Mouse (Mus musculus): ENCODE measurements around the gene Gnaq.

DNA sequence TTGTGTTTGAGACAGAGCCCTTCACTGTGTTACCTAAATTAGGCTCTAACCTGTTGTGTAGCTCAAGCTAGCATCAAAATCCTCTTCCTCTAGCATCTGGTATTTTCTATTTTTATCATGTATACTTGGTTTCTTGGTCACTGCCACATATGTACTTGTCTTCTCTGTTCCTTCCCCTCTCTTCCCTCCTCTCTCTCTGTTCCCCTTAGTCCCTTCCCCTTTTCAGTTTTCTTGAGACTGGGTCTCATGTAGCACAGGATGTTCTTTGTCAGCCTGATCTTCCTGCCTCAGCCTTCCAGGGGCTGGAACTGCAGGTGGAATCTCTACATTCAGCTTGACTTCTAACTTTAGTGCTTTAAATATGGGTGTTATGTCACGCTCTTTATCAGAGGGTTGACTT, 16.5 kb downstream of the Gnaq start:
- TF ChIP-seq CTCF (IDR thresholded peaks at IDR 0.05; ENCODE audit: control insufficient read depth, insufficient read depth, low read length) (no peak), POLR2A (IDR thresholded peaks at IDR 0.05; ENCODE audit: borderline replicate concordance, control insufficient read depth, low read depth, low read length) (no peak)
